Mouse (Mus musculus) WW6 (cell line): ENCODE measurements at regions not wholly inside any gene's neighbourhood (a gene's known extent, or its start where the extent isn't known, plus 50 kb on each side); places are given as distances from the start of the nearest gene placed in this dataset.
A peak's percentile ranks its signal among the peaks of the same experiment; 100 is the strongest.

Source experiments
- DNase-seq: peaks from one replicate; pipeline ENCODE4 v3.0.0-alpha.2; 2013; ENCODE audit warnings: low read depth, low spot score

GRCm38 (mm10) chr2:56025059-56025458 is 589.3 kb downstream of the Kcnj3 start:
- DNase-seq: peak; percentile 14

- DNase-seq: no peak
Measured at GRCm38 (mm10) chr2:56028958-56029357, 593.2 kb downstream of the Kcnj3 start.
